ENCODE assay signal across 25 mouse cellular contexts in genomic region chr15:79095483-79095882, GRCm38 (mm10).
"Had no signal": no experiment of that assay in that cellular context is flagged by ENCODE, and none has a peak within 500 bp of the region (broad histone marks: within the 10 kb centered on the region; RNA-seq: fewer than 3 reads in every experiment).

No protein-coding gene starts in this region.

- H3K4me3 ChIP-seq: heart, adult 2 months; heart, embryonic 13.5 days; heart, embryonic 15.5 days; hindbrain, embryonic 13.5 days; hindbrain, embryonic 15.5 days; kidney, embryonic 15.5 days; limb, embryonic 13.5 days; limb, embryonic 15.5 days; liver, embryonic 12.5 days had no signal

- H3K9me3 ChIP-seq: heart, embryonic 13.5 days; heart, embryonic 15.5 days; hindbrain, embryonic 13.5 days; hindbrain, embryonic 15.5 days; kidney, embryonic 15.5 days; limb, embryonic 13.5 days; limb, embryonic 15.5 days; liver, embryonic 12.5 days had no signal

- H3K27ac ChIP-seq: hindbrain, embryonic 13.5 days; hindbrain, embryonic 15.5 days; hindbrain, postnatal 0 days; kidney, embryonic 15.5 days; limb, embryonic 13.5 days; limb, embryonic 15.5 days; liver, embryonic 12.5 days; liver, embryonic 14.5 days had no signal

- H3K27me3 ChIP-seq: heart, embryonic 13.5 days; heart, embryonic 15.5 days; hindbrain, embryonic 13.5 days; hindbrain, embryonic 15.5 days; kidney, embryonic 15.5 days; limb, embryonic 13.5 days; limb, embryonic 15.5 days had no signal

- ATAC-seq: forebrain, postnatal 0 days; hindbrain, postnatal 0 days; intestine, embryonic 16.5 days; liver, embryonic 12.5 days had no signal

- DNase-seq: forebrain, postnatal 0 days; gastrocnemius, postnatal 25 days; heart, adult 11 months; heart, adult 2 months; heart, postnatal 14 days; heart, postnatal 36 days; kidney, adult 11 months; kidney, adult 2 months; kidney, adult 9 months; kidney, postnatal 14 days; kidney, postnatal 36 days; layer of hippocampus, postnatal 36 days; left cerebral cortex, postnatal 4 days had no signal

- H3K4me2 ChIP-seq: heart, embryonic 11.5 days; heart, embryonic 13.5 days; heart, embryonic 15.5 days; hindbrain, embryonic 13.5 days; hindbrain, embryonic 15.5 days; kidney, embryonic 15.5 days; limb, embryonic 13.5 days; limb, embryonic 15.5 days; liver, embryonic 12.5 days had no signal

- H3K9ac ChIP-seq: forebrain, postnatal 0 days; heart, embryonic 15.5 days; hindbrain, embryonic 13.5 days; hindbrain, embryonic 15.5 days; kidney, embryonic 15.5 days; limb, embryonic 13.5 days; limb, embryonic 15.5 days; liver, embryonic 12.5 days; liver, embryonic 14.5 days had no signal
